Mouse (Mus musculus) ES-E14 (cell line): ENCODE measurements around the gene Rb1. TPM values are rescaled to one million over a fixed set of nuclear protein-coding genes. Genes with fewer than 3 reads are reported as not detected.
A peak's percentile ranks its signal among the peaks of the same experiment; 100 is the strongest.

Experiments
- DNase-seq: peaks from one replicate; pipeline ENCODE4 v3.0.0-alpha.2; 2013; ENCODE audit warnings: low read depth, low spot score
- H3K27ac ChIP-seq: 2 replicates; pipeline ENCODE4 v1.5.1; 2012; ENCODE audit warnings: low read depth, mild to moderate bottlenecking, low read length, moderate library complexity, mixed read lengths; ENCODE audit not compliant: poor library complexity, insufficient read depth, severe bottlenecking
- H3K36me3 ChIP-seq: 2 replicates; pipeline ENCODE4 v1.6.1; 2012; ENCODE audit warnings: mild to moderate bottlenecking, low read length, moderate library complexity, mixed read lengths; ENCODE audit not compliant: control insufficient read depth, poor library complexity, insufficient read depth, severe bottlenecking
- H3K4me1 ChIP-seq, 2 experiments: fragments of 150-350 bp in 1 of 2; sonication (generic) in 1 of 2; 2 replicates each; pipeline ENCODE4 v1.6.1; 2012; ENCODE audit warnings: low read length in 2 of 2, mild to moderate bottlenecking in 1 of 2, mixed read lengths in 1 of 2; ENCODE audit not compliant: control insufficient read depth in 2 of 2, insufficient read depth in 2 of 2, poor library complexity in 1 of 2
- H3K4me3 ChIP-seq, 2 experiments: fragments of 150-350 bp in 1 of 2; sonication (generic) in 1 of 2; 2 replicates each; pipeline ENCODE4 v1.5.1; 2012; ENCODE audit warnings: low read length in 2 of 2, low read depth in 1 of 2, mild to moderate bottlenecking in 1 of 2, mixed read lengths in 1 of 2; ENCODE audit not compliant: insufficient read depth in 1 of 2, poor library complexity in 1 of 2, severe bottlenecking in 1 of 2
- H3K9ac ChIP-seq: 2 replicates; pipeline ENCODE4 v1.6.1; 2012; ENCODE audit warnings: low read depth, mild to moderate bottlenecking, low read length, mixed read lengths; ENCODE audit not compliant: poor library complexity, insufficient read depth, severe bottlenecking
- H3K9me3 ChIP-seq: fragments of 150-350 bp; sonication (generic); 2 replicates; pipeline ENCODE4 v1.6.1; 2012; ENCODE audit warnings: low read depth, mild to moderate bottlenecking, low read length; ENCODE audit not compliant: control insufficient read depth, insufficient read depth
- CHD2 ChIP-seq: IDR thresholded peaks from 2 replicates; pipeline ENCODE4 v1.6.1; 2014; ENCODE audit warnings: mild to moderate bottlenecking, low read depth, low read length, inconsistent platforms
- HCFC1 ChIP-seq: IDR thresholded peaks from 2 replicates; pipeline ENCODE4 v1.6.1; 2012; ENCODE audit warnings: low read length, inconsistent platforms, borderline replicate concordance; ENCODE audit not compliant: insufficient read depth
- MAFK ChIP-seq: IDR thresholded peaks from 2 replicates; pipeline ENCODE4 v1.6.1; 2014; ENCODE audit warnings: mild to moderate bottlenecking, low read depth, low read length, inconsistent platforms; ENCODE audit not compliant: insufficient read depth
- ZC3H11A ChIP-seq: IDR thresholded peaks from 2 replicates; pipeline ENCODE4 v1.6.1; 2012; ENCODE audit warnings: low read depth, mild to moderate bottlenecking, inconsistent platforms, low read length, borderline replicate concordance
- ZNF384 ChIP-seq: IDR thresholded peaks from 2 replicates; pipeline ENCODE4 v1.6.1; 2012; ENCODE audit warnings: low read depth, low read length, inconsistent platforms
- in situ Hi-C, 2 experiments: fragments of 600-800 bp; cut with MboI; formaldehyde crosslinking; loops; one replicate each; pipeline ENCODE4 v1.15.1; 2025; ENCODE audit warnings: low sequenced_read_pairs in 2 of 2, inconsistent platforms in 1 of 2; ENCODE audit not compliant: unreplicated experiment in 2 of 2
- total RNA-seq: library from RNA; depleted of rRNA; stranded (reverse); fragments of 300-350 nt; gene quantifications from 2 replicates; pipeline ENCODE4 v1.2.3, GENCODE M21; 2012

The Rb1 gene
- total RNA-seq, 1 experiment: 4.7 TPM

- H3K4me1 ChIP-seq: no peaks in the 10 kb centered on the region
- no peaks in the 10 kb centered on the region for H3K36me3 ChIP-seq
- H3K9ac ChIP-seq: no peak overlapping the region
- TF ChIP-seq ZC3H11A (no peak), MAFK (no peak), ZNF384 (no peak), CHD2 (no peak), HCFC1 (no peak)
- no peak overlapping the region for H3K4me3 ChIP-seq
- H3K9me3 ChIP-seq: no peaks in the 10 kb centered on the region
- in situ Hi-C loops: no loop called here
- H3K27ac ChIP-seq: no peak overlapping the region
- no peak for DNase-seq
These were observed 178.9 kb downstream of the Rb1 start for GRCm38 (mm10) chr14:73146721-73147120.

GRCm38 (mm10) chr14:73145531-73145930, 180.1 kb downstream of the Rb1 start:
- no peak overlapping the region for H3K4me3 ChIP-seq
- H3K9ac ChIP-seq: no peak overlapping the region
- no peak overlapping the region for H3K27ac ChIP-seq
- H3K36me3 ChIP-seq: no peaks in the 10 kb centered on the region
- H3K9me3 ChIP-seq: no peaks in the 10 kb centered on the region
- H3K4me1 ChIP-seq: no peaks in the 10 kb centered on the region
- TF ChIP-seq HCFC1 (no peak), MAFK (no peak), ZNF384 (no peak), CHD2 (no peak), ZC3H11A (no peak)
- no peak for DNase-seq
- in situ Hi-C loops: no loop called here

- Histone ChIP-seq H3K4me1 (no peaks in the 10 kb centered on the region), H3K9ac (peak overlapping the region; percentile 80), H3K36me3 (no peaks in the 10 kb centered on the region), H3K27ac (no peak overlapping the region), H3K9me3 (no peaks in the 10 kb centered on the region), H3K4me3 (peak overlapping the region; percentile 79 to 83)
- in situ Hi-C loops: no loop called here
- no peak for TF ChIP-seq CHD2
- TF ChIP-seq ZNF384: no peak
- TF ChIP-seq MAFK: no peak
- TF ChIP-seq HCFC1: no peak
- TF ChIP-seq ZC3H11A: no peak
- DNase-seq: no peak
These were observed 181.8 kb downstream of the Rb1 start for GRCm38 (mm10) chr14:73143710-73144420.

GRCm38 (mm10) chr14:73142896-73143709, 182.5 kb downstream of the Rb1 start:
- no peaks in the 10 kb centered on the region for H3K9me3 ChIP-seq
- in situ Hi-C loops: no loop called here
- peak; percentile 54 for DNase-seq
- H3K36me3 ChIP-seq: no peaks in the 10 kb centered on the region
- peak overlapping the region; percentile 80 for H3K9ac ChIP-seq
- no peak overlapping the region for H3K27ac ChIP-seq
- TF ChIP-seq ZC3H11A (no peak), HCFC1 (no peak), CHD2 (no peak), MAFK (no peak), ZNF384 (no peak)
- H3K4me3 ChIP-seq: peak overlapping the region; percentile 79 to 83
- no peaks in the 10 kb centered on the region for H3K4me1 ChIP-seq
